Mouse (Mus musculus) cortical plate, adult 2 months (tissue): ENCODE measurements at regions not wholly inside any gene's neighbourhood (a gene's known extent, or its start where the extent isn't known, plus 50 kb on each side); places are given as distances from the start of the nearest gene placed in this dataset.

ENCODE experiments used
- CTCF ChIP-seq: fragments of 200-500 bp; IDR thresholded peaks from 2 replicates; pipeline ENCODE4 v1.5.1; 2011; ENCODE audit warnings: mild to moderate bottlenecking, control low read depth, low read length; ENCODE audit not compliant: insufficient read depth; ENCODE audit errors: extremely low read depth
- POLR2A ChIP-seq: fragments of 200-500 bp; IDR thresholded peaks from 2 replicates; pipeline ENCODE4 v1.6.1; 2011; ENCODE audit warnings: mild to moderate bottlenecking, low read length, control low read depth; ENCODE audit not compliant: insufficient read depth; ENCODE audit errors: extremely low read depth

DNA sequence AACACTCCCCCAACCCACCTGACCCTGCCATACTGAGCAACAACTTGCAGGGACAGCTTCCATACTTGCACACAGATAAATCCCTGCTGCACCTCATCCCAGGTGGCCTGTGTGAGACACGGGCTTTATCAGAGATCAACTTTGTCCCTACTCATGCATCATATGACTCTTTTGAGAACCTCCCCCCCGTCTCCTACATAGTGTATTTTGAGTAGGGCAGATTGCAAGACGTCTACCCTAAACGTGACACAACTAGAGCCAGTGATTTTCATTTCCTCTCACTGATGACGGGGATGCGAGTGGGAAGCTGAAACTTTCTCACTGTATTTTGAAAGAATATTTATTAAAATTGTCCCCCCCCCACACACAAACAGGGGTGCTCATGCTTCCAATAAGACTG is 107.8 kb downstream of the Maf start:
- TF ChIP-seq POLR2A: no peak
- no peak for TF ChIP-seq CTCF
